Mouse (Mus musculus) activated CD4-positive, CD25-positive, alpha-beta regulatory T cell, adult 4 months (primary cell): ENCODE data around the gene P2ry14. TPM values are rescaled to one million over a fixed set of nuclear protein-coding genes. Genes with fewer than 3 reads are reported as not detected.
"Not testable (repeated sequence)": the region's sequence is repeated elsewhere in the genome, so short reads cannot be mapped to it uniquely, and the experiment has no call there.

ENCODE experiments used
- ATAC-seq: one replicate; pipeline ENCODE4 v1.8.0; 2017
- polyA plus RNA-seq, 2 experiments: library from polyadenylated mRNA; unstranded; fragments of 100-300 nt; shearing (Covaris generic); gene quantifications; one replicate each; pipeline ENCODE4 v1.2.1; 2017

P2ry14 gene
- polyA plus RNA-seq, 2 experiments from 2014 or later = 5.0 to 5.1 TPM

GRCm38 (mm10) chr3:59141507-59142305 is 11.7 kb downstream of the P2ry14 start:
- ATAC-seq = no peak

- ATAC-seq = not testable (repeated sequence)
Measured at GRCm38 (mm10) chr3:59140941-59141340, 12.5 kb downstream of the P2ry14 start.

GRCm38 (mm10) chr3:59140115-59140514 is 13.3 kb downstream of the P2ry14 start:
- ATAC-seq = no peak

- ATAC-seq = no peak
Measured at GRCm38 (mm10) chr3:59139651-59140051, 13.8 kb downstream of the P2ry14 start.

- no peak for ATAC-seq
Measured at GRCm38 (mm10) chr3:59138946-59139468, 14.4 kb downstream of the P2ry14 start.

- no peak for ATAC-seq
Measured at GRCm38 (mm10) chr3:59135911-59136653, 17.3 kb downstream of the P2ry14 start.

GRCm38 (mm10) chr3:59133189-59133588 is 20.2 kb downstream of the P2ry14 start:
- no peak for ATAC-seq

GRCm38 (mm10) chr3:59131966-59132365 is 21.5 kb downstream of the P2ry14 start:
- peak; percentile 67 for ATAC-seq

- ATAC-seq = no peak
Measured at GRCm38 (mm10) chr3:59131081-59131480, 22.3 kb downstream of the P2ry14 start.

GRCm38 (mm10) chr3:59130431-59130830 is 23.0 kb downstream of the P2ry14 start:
- ATAC-seq = peak; percentile 19

- ATAC-seq = no peak
Measured at GRCm38 (mm10) chr3:59129547-59129946, 23.9 kb downstream of the P2ry14 start.

GRCm38 (mm10) chr3:59128681-59129080 is 24.7 kb downstream of the P2ry14 start:
- no peak for ATAC-seq

GRCm38 (mm10) chr3:59125783-59126555 is 27.4 kb downstream of the P2ry14 start:
- ATAC-seq = no peak

GRCm38 (mm10) chr3:59125022-59125421 is 28.4 kb downstream of the P2ry14 start:
- ATAC-seq = no peak

GRCm38 (mm10) chr3:59121780-59122449 is 31.5 kb downstream of the P2ry14 start:
- no peak for ATAC-seq

- ATAC-seq = no peak
Measured at GRCm38 (mm10) chr3:59121067-59121730, 32.2 kb downstream of the P2ry14 start.

- no peak for ATAC-seq
Measured at GRCm38 (mm10) chr3:59113973-59114517, 39.4 kb downstream of the P2ry14 start.

GRCm38 (mm10) chr3:59113291-59113690 is 40.1 kb downstream of the P2ry14 start:
- ATAC-seq = not testable (repeated sequence)

GRCm38 (mm10) chr3:59111944-59112343 is 41.5 kb downstream of the P2ry14 start:
- ATAC-seq = no peak

GRCm38 (mm10) chr3:59109834-59110233 is 43.6 kb downstream of the P2ry14 start:
- ATAC-seq = not testable (repeated sequence)

GRCm38 (mm10) chr3:59107439-59107838 is 46.0 kb downstream of the P2ry14 start:
- ATAC-seq = no peak
